ENCODE assay signal across 13 mouse cellular contexts in the genomic region with DNA sequence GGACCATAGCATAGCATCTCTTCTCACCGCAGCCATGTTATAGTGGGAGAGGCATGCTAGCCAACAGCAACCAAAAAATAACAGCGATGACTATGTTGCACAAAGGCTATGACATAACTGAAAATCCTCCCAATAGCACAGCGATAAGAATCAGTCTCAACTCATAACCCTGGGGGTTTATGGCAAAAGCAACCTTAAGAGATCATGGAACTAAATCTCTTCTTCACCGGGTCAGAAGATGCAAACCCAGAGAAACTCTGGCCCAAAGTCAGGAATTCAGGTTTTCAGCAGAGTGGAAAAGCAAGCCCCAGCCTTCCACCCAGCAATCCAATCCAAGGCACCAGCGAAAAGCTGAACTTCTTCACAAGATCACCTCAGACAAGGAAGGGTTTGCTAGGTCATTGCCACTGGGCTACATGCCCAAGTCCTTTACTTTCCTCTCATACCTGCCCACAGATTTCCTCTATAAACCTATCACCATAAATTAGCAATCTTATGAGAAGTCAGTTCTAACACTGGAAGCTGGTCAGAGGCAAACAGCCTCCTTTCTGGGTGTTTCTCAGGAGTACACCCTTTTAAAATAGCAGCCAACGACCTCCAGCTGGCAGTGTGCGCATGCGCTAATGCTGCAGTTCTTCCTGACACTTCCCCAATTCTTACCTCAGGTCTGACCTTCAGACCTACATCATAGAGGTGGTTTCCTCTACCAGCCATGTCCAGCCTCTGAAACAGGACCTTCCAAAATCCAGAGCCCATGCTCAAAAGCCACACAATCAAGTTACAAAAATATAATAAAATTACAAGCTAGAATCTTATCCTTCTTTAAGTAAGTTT. TPM values are rescaled to one million over a fixed set of nuclear protein-coding genes. Genes with fewer than 3 reads are reported as not detected.
DNase-seq lines count a peak whose midpoint lies in the region; ATAC-seq lines count a peak whose summit lies in the region.
"Had no signal": no experiment of that assay in that cellular context is flagged by ENCODE, and none has a peak within 500 bp of the region (broad histone marks: within the 10 kb centered on the region; RNA-seq: fewer than 3 reads in every experiment).

No protein-coding gene starts in this region.

- no peak for ATAC-seq in heart, embryonic 12.5 days (ENCODE audit: insufficient number of reproducible peaks, low FRiP score)

- no peaks in the 10 kb centered on the region for H3K36me3 ChIP-seq in heart, embryonic 12.5 days
- H3K36me3 ChIP-seq: midbrain, embryonic 13.5 days had no signal

- 83% methylated on average over 8 of the region's 8 CpGs for WGBS in heart, embryonic 12.5 days
- WGBS in large intestine, adult 2 months: 54% methylated on average over 8 of the region's 8 CpGs

- H3K27ac ChIP-seq in heart, embryonic 12.5 days (ENCODE audit: poor library complexity, severe bottlenecking): no peak overlapping the region

- peaks cover 71% of the 10 kb centered on the region for H3K4me1 ChIP-seq in heart, embryonic 12.5 days (replicated peaks)

- DNase-seq in adrenal gland, postnatal 14 days: peak; percentile 17
- DNase-seq in adrenal gland, adult 8-10 months: no peak
- peak; percentile 38 for DNase-seq in heart, postnatal 4 days
- peak; percentile 42 for DNase-seq in ES-CJ7 (ENCODE audit: low read depth, low spot score)
- DNase-seq in large intestine, adult 2 months (ENCODE audit: low read depth, low spot score): peak; percentile 32
- DNase-seq in left cerebral cortex, adult 8-10 months (ENCODE audit: low spot score in 2 of 2): no peak
- no peak for DNase-seq in right cerebral cortex, adult 18-20 months
- DNase-seq: cerebellum, adult 18-20 months; embryo, embryonic 11 days; lung, postnatal 14 days had no signal

- H3K4me2 ChIP-seq in heart, embryonic 12.5 days: no peak overlapping the region
- H3K4me2 ChIP-seq: liver, embryonic 11.5 days; midbrain, embryonic 13.5 days had no signal

- H3K4me3 ChIP-seq in heart, embryonic 12.5 days: no peak overlapping the region
- H3K4me3 ChIP-seq: midbrain, embryonic 13.5 days had no signal

- no peaks in the 10 kb centered on the region for H3K27me3 ChIP-seq in heart, embryonic 12.5 days (replicated peaks)
- H3K27me3 ChIP-seq: midbrain, embryonic 13.5 days had no signal

- no peak overlapping the region for H3K9ac ChIP-seq in heart, embryonic 12.5 days
- H3K9ac ChIP-seq: midbrain, embryonic 13.5 days had no signal

- H3K9me3 ChIP-seq in heart, embryonic 12.5 days (replicated peaks): no peaks in the 10 kb centered on the region
- H3K9me3 ChIP-seq: midbrain, embryonic 13.5 days had no signal

RNA-seq across cellular contexts. Expression of a gene that starts 48.1 kb away (rescaled TPM):
- total RNA-seq in adrenal gland, postnatal 14 days (2021): 45.7 and 60.1 TPM in 2 replicates
- 10 to 100 TPM; 37.3 to 56.8 (median 50.1) TPM for total RNA-seq in adrenal gland, adult 8-10 months (2022)
- total RNA-seq in heart, postnatal 4 days (2021): 10 to 100 TPM; 32.7 to 41.7 TPM
- 26.9 and 27.4 TPM in 2 replicates for polyA plus RNA-seq in heart, embryonic 12.5 days (2016; fragmentation: Nextera tagmentation; extraction: Ambion mirVana)
- polyA plus RNA-seq in large intestine, adult 2 months (2012; rRNA removed): 14.2 and 14.4 TPM in 2 replicates
- 10 to 100 TPM; 17.5 to 23.7 (median 18.6) TPM for total RNA-seq in left cerebral cortex, adult 8-10 months (2022)

Comparison
In these comparisons a context has a peak if more than half of its experiments do, and no peak if none do; other contexts are left out.
1. DNase-seq: peak in adrenal gland, postnatal 14 days (single experiment), heart, postnatal 4 days (single experiment), ES-CJ7 (single experiment) and large intestine, adult 2 months (single experiment); none in adrenal gland, adult 8-10 months (single experiment), left cerebral cortex, adult 8-10 months (0 of 2) and right cerebral cortex, adult 18-20 months (single experiment).